Mouse (Mus musculus) kidney, postnatal 0 days (tissue): ENCODE data around the gene Casp9. TPM values are rescaled to one million over a fixed set of nuclear protein-coding genes. Genes with fewer than 3 reads are reported as not detected.
A peak's percentile ranks its signal among the peaks of the same experiment; 100 is the strongest.

Experiments
- ATAC-seq: fragments of 200-750 bp; cut with Nextera tagmentation; replicated peaks from 2 replicates; pipeline ENCODE4 v1.8.0; 2017; ENCODE audit warnings: low read depth, moderate number of reproducible peaks, moderate TSS enrichment, moderate library complexity; ENCODE audit not compliant: low FRiP score
- DNase-seq: peaks from one replicate; pipeline ENCODE4 v3.0.0-alpha.2; 2016; ENCODE audit warnings: low spot score
- H3K27ac ChIP-seq: fragments of 300-500 bp; sonication (generic); 2 replicates; pipeline ENCODE4 v1.5.1; 2014; ENCODE audit warnings: mild to moderate bottlenecking
- H3K27me3 ChIP-seq: fragments of 300-500 bp; sonication (generic); 2 replicates; pipeline ENCODE4 v1.6.1; 2014; ENCODE audit warnings: low read length, mixed read lengths; ENCODE audit not compliant: insufficient read depth
- H3K36me3 ChIP-seq: fragments of 300-500 bp; sonication (generic); 2 replicates; pipeline ENCODE4 v1.6.1; 2014; ENCODE audit warnings: low read length, mixed read lengths; ENCODE audit not compliant: insufficient read depth
- H3K4me1 ChIP-seq: fragments of 300-500 bp; sonication (generic); replicated peaks from 2 replicates; pipeline ENCODE4 v1.6.1; 2014; ENCODE audit warnings: antibody characterized with exemption, low read length, mixed read lengths; ENCODE audit not compliant: insufficient read depth
- H3K4me2 ChIP-seq: fragments of 300-500 bp; sonication (generic); 2 replicates; pipeline ENCODE4 v1.6.1; 2014; ENCODE audit warnings: mild to moderate bottlenecking, low read length, moderate library complexity, mixed read lengths
- H3K4me3 ChIP-seq: fragments of 300-500 bp; sonication (generic); replicated peaks from 2 replicates; pipeline ENCODE4 v1.5.1; 2014; ENCODE audit warnings: low read depth, low read length
- H3K9ac ChIP-seq: fragments of 300-500 bp; sonication (generic); 2 replicates; pipeline ENCODE4 v1.6.1; 2014; ENCODE audit warnings: low read depth, low read length
- H3K9me3 ChIP-seq: fragments of 300-500 bp; sonication (generic); replicated peaks from 2 replicates; pipeline ENCODE4 v1.6.1; 2016; ENCODE audit warnings: low read length, inconsistent platforms, mixed read lengths
- CTCF ChIP-seq: IDR thresholded peaks from 2 replicates; pipeline ENCODE4 v1.5.1; 2016; ENCODE audit warnings: antibody characterized with exemption, low read depth, mild to moderate bottlenecking, moderate library complexity
- WGBS: fragments of 180-500 bp; shearing (Covaris S2); extraction: QIAGEN DNeasy Blood & Tissue Kit; methylation state at CpG from one replicate; pipeline ENCODE4 v1.1.7; 2014; 5-methylcytosine and 5-hydroxymethylcytosine counted together
- polyA plus RNA-seq: library from polyadenylated mRNA; unstranded; fragments of >200 nt; fragmentation: Nextera tagmentation; extraction: Ambion mirVana; gene quantifications from 2 replicates; pipeline ENCODE4 v1.2.1, GENCODE M21; 2015

Casp9 gene
- polyA plus RNA-seq, 1 experiment from 2014 or later: 20.0 TPM

DNA sequence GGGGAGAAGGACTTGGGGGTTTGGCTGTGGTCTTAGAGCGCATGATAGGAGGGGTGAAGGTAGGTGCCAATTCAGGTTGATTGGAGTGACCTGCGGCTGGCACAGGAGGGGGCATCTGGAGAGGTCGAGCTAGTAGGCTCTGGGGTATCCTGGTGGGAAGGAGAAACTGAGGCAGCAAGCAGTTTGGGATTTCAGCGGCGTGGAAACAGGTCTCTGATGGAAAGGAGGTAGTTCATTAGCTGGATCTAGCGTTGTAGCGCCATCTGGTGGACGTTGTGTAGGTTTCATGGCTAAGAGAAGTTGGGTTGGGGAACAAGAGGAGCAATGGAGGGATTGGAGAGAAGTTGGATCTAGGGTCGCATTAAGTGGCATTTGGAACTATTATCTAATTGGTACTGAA, 60.0 kb downstream of the Casp9 start:
- H3K4me3 ChIP-seq: no peak overlapping the region
- H3K9me3 ChIP-seq: no peaks in the 10 kb centered on the region
- H3K36me3 ChIP-seq: 0 out of 2 replicates have a peak, but pooled peaks cover 2% of the 10 kb centered on the region

GRCm38 (mm10) chr4:141857422-141857930, 64.1 kb downstream of the Casp9 start:
- peak; percentile 67 for ATAC-seq
- peak; percentile 99 for TF ChIP-seq CTCF
- no peak overlapping the region for H3K9ac ChIP-seq
- H3K27me3 ChIP-seq: no peaks in the 10 kb centered on the region
- peaks cover 8% of the 10 kb centered on the region; the same call in 1 of the 2 replicates for H3K36me3 ChIP-seq
- H3K4me1 ChIP-seq: no peaks in the 10 kb centered on the region
- no peaks in the 10 kb centered on the region for H3K9me3 ChIP-seq
- no peak overlapping the region for H3K27ac ChIP-seq
- 18% methylated on average over 10 of the region's 10 CpGs for WGBS
- no peak overlapping the region for H3K4me3 ChIP-seq
- peak; percentile 87 for DNase-seq
- H3K4me2 ChIP-seq: no peak overlapping the region

More for the DNA sequence above, 60.0 kb downstream of the Casp9 start:
- Histone ChIP-seq H3K27me3 (no peaks in the 10 kb centered on the region), H3K9ac (no peak overlapping the region), H3K4me2 (no peak overlapping the region), H3K4me1 (no peaks in the 10 kb centered on the region), H3K27ac (no peak overlapping the region)
- WGBS: 79% methylated on average over 9 of the region's 9 CpGs
- ATAC-seq (no peak), DNase-seq (peak; percentile 66)
- TF ChIP-seq CTCF: peak; percentile 71

- TF ChIP-seq CTCF: no peak
- Histone ChIP-seq H3K9me3 (no peaks in the 10 kb centered on the region), H3K4me2 (no peak overlapping the region), H3K27ac (no peak overlapping the region), H3K4me1 (no peaks in the 10 kb centered on the region), H3K36me3 (peaks cover 8% of the 10 kb centered on the region; the same call in 1 of the 2 replicates), H3K4me3 (no peak overlapping the region), H3K9ac (no peak overlapping the region), H3K27me3 (no peaks in the 10 kb centered on the region)
- WGBS: 84% methylated on average over 20 of the region's 20 CpGs
- no peak for ATAC-seq
- DNase-seq: no peak
These were observed 65.1 kb downstream of the Casp9 start for GRCm38 (mm10) chr4:141858501-141858900.

GRCm38 (mm10) chr4:141859351-141859750, 65.9 kb downstream of the Casp9 start:
- Histone ChIP-seq H3K36me3 (peaks cover 8% of the 10 kb centered on the region; the same call in 1 of the 2 replicates), H3K9me3 (no peaks in the 10 kb centered on the region), H3K4me2 (no peak overlapping the region), H3K4me1 (no peaks in the 10 kb centered on the region), H3K4me3 (no peak overlapping the region), H3K27me3 (no peaks in the 10 kb centered on the region), H3K27ac (no peak overlapping the region), H3K9ac (no peak overlapping the region)
- TF ChIP-seq CTCF: no peak
- 88% methylated on average over 14 of the region's 14 CpGs for WGBS
- no peak for ATAC-seq
- no peak for DNase-seq

GRCm38 (mm10) chr4:141860246-141860841, 66.9 kb downstream of the Casp9 start:
- no peaks in the 10 kb centered on the region for H3K9me3 ChIP-seq
- ATAC-seq (no peak), DNase-seq (no peak)
- no peaks in the 10 kb centered on the region for H3K4me1 ChIP-seq
- H3K9ac ChIP-seq: no peak overlapping the region
- WGBS: 65% methylated on average over 19 of the region's 19 CpGs
- H3K36me3 ChIP-seq: peaks cover 8% of the 10 kb centered on the region; the same call in 1 of the 2 replicates
- H3K4me2 ChIP-seq: no peak overlapping the region
- no peak for TF ChIP-seq CTCF
- H3K4me3 ChIP-seq: no peak overlapping the region
- no peak overlapping the region for H3K27ac ChIP-seq
- H3K27me3 ChIP-seq: no peaks in the 10 kb centered on the region

GRCm38 (mm10) chr4:141861591-141862295, 68.3 kb downstream of the Casp9 start:
- no peaks in the 10 kb centered on the region for H3K9me3 ChIP-seq
- ATAC-seq (no peak), DNase-seq (no peak)
- H3K27me3 ChIP-seq: no peaks in the 10 kb centered on the region
- H3K4me3 ChIP-seq: no peak overlapping the region
- H3K4me1 ChIP-seq: no peaks in the 10 kb centered on the region
- H3K27ac ChIP-seq: no peak overlapping the region
- no peak overlapping the region for H3K9ac ChIP-seq
- no peak overlapping the region for H3K4me2 ChIP-seq
- H3K36me3 ChIP-seq: peaks cover 8% of the 10 kb centered on the region; the same call in 1 of the 2 replicates
- no peak for TF ChIP-seq CTCF
- 78% methylated on average over 17 of the region's 17 CpGs for WGBS
